Mouse (Mus musculus) bone marrow, adult 2 months (tissue): ENCODE measurements at regions not wholly inside any gene's neighbourhood (a gene's known extent, or its start where the extent isn't known, plus 50 kb on each side); places are given as distances from the start of the nearest gene placed in this dataset.

Experiments
- CTCF ChIP-seq: fragments of 200-500 bp; IDR thresholded peaks from 2 replicates; pipeline ENCODE4 v1.5.1; 2011; ENCODE audit warnings: low read length, control low read depth; ENCODE audit not compliant: control insufficient read depth, insufficient read depth
- POLR2A ChIP-seq: fragments of 200-500 bp; IDR thresholded peaks from 2 replicates; pipeline ENCODE4 v1.6.1; 2011; ENCODE audit warnings: low read depth, mild to moderate bottlenecking, control low read depth, low read length, borderline replicate concordance; ENCODE audit not compliant: control insufficient read depth

DNA sequence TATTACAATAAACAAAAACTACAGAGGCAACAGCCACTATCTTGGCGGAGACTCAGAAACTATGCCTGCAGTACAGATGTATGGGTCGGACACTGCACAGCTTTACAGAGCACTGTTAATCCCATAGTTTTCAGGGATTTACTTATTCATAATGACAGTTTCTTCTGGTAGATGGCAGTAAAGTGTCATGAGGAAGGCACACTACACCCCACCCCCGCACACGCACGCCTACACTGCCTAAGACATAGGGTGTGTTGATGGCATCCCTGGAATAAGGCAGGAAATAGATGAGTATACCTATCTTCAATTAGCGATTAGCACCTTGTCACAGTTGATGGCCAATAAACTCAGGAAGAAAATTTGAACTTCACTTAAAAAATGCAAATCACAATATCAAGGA, 306.9 kb downstream of the Tle4 start:
- no peak for TF ChIP-seq CTCF
- TF ChIP-seq POLR2A: no peak
